Mouse (Mus musculus) testis, adult 2 months (tissue): ENCODE results near the gene Ksr2.
"Not testable (repeated sequence)": the region's sequence is repeated elsewhere in the genome, so short reads cannot be mapped to it uniquely, and the experiment has no call there.

Source experiments
- CTCF ChIP-seq: fragments of 200-500 bp; IDR thresholded peaks from 2 replicates; pipeline ENCODE4 v1.5.1; 2012; ENCODE audit warnings: low read depth, mild to moderate bottlenecking, inconsistent platforms, low read length, moderate library complexity; ENCODE audit not compliant: control insufficient read depth, insufficient read depth, insufficient replicate concordance
- POLR2A ChIP-seq: fragments of 200-500 bp; IDR thresholded peaks from 2 replicates; pipeline ENCODE4 v1.6.1; 2012; ENCODE audit warnings: low read depth, mild to moderate bottlenecking, inconsistent platforms, low read length, moderate library complexity; ENCODE audit not compliant: control insufficient read depth

- TF ChIP-seq POLR2A, CTCF: not testable (repeated sequence)
These were observed 19.7 kb downstream of the Ksr2 start for GRCm38 (mm10) chr5:117433501-117433900.
